In genomic region chr16:11284881-11285280, GRCm38 (mm10) we compare ENCODE assay signal across 31 mouse cellular contexts. TPM values are rescaled to one million over a fixed set of nuclear protein-coding genes. Genes with fewer than 3 reads are reported as not detected.
"Had no signal": no experiment of that assay in that cellular context is flagged by ENCODE, and none has a peak within 500 bp of the region (broad histone marks: within the 10 kb centered on the region; RNA-seq: fewer than 3 reads in every experiment).

No protein-coding gene starts in this region.

- H3K27ac ChIP-seq: gastrocnemius, adult 2 months; heart, adult 2 months; heart, embryonic 13.5 days; heart, embryonic 15.5 days; hindbrain, embryonic 12.5 days; hindbrain, embryonic 14.5 days; layer of hippocampus, adult 2 months; left cerebral cortex, adult 2 months; limb, embryonic 10.5 days; limb, embryonic 12.5 days; liver, embryonic 13.5 days; liver, embryonic 15.5 days had no signal

- H3K9ac ChIP-seq: heart, embryonic 13.5 days; heart, embryonic 15.5 days; hindbrain, embryonic 12.5 days; hindbrain, embryonic 14.5 days; limb, embryonic 12.5 days; liver, embryonic 13.5 days; liver, embryonic 15.5 days had no signal

- H3K27me3 ChIP-seq: heart, embryonic 13.5 days; heart, embryonic 15.5 days; hindbrain, embryonic 12.5 days; limb, embryonic 12.5 days; liver, embryonic 13.5 days; liver, embryonic 15.5 days had no signal

- DNase-seq: gastrocnemius, adult 2 months; gastrocnemius, postnatal 14 days; gastrocnemius, postnatal 36 days; heart, adult 11 months; heart, adult 2 months; heart, postnatal 14 days; heart, postnatal 36 days; kidney, adult 18-20 months; kidney, adult 8-10 months; kidney, postnatal 10 days; kidney, postnatal 25 days; kidney, postnatal 4 days; liver; liver, embryonic 13.5 days had no signal

- H3K4me2 ChIP-seq: heart, embryonic 11.5 days; heart, embryonic 13.5 days; heart, embryonic 15.5 days; hindbrain, embryonic 12.5 days; hindbrain, embryonic 14.5 days; limb, embryonic 12.5 days; liver, embryonic 11.5 days; liver, embryonic 13.5 days; liver, embryonic 15.5 days had no signal

- H3K36me3 ChIP-seq: heart, embryonic 13.5 days; heart, embryonic 15.5 days; hindbrain, embryonic 12.5 days; limb, embryonic 10.5 days; limb, embryonic 12.5 days; liver, embryonic 13.5 days; liver, embryonic 15.5 days had no signal

- H3K4me3 ChIP-seq: gastrocnemius, adult 2 months; heart, adult 2 months; heart, embryonic 13.5 days; heart, embryonic 15.5 days; hindbrain, embryonic 12.5 days; layer of hippocampus, adult 2 months; left cerebral cortex, adult 2 months; limb, embryonic 10.5 days; limb, embryonic 12.5 days; liver, embryonic 13.5 days; liver, embryonic 15.5 days had no signal

- H3K4me1 ChIP-seq: heart, embryonic 13.5 days; heart, embryonic 15.5 days; hindbrain, embryonic 12.5 days; limb, embryonic 10.5 days; limb, embryonic 12.5 days had no signal

- H3K9me3 ChIP-seq: heart, embryonic 15.5 days; limb, embryonic 10.5 days; liver, embryonic 13.5 days; liver, embryonic 15.5 days had no signal

- ATAC-seq: hindbrain, embryonic 16.5 days; intestine, embryonic 16.5 days had no signal

RNA-seq across cellular contexts. Expression of gene Tnfrsf17, which starts 28.7 kb away (rescaled TPM):
- polyA plus RNA-seq: heart, embryonic 11.5 days; heart, embryonic 13.5 days; heart, postnatal 0 days; hindbrain, embryonic 12.5 days; hindbrain, embryonic 14.5 days; intestine, embryonic 14.5 days; intestine, embryonic 16.5 days; kidney, embryonic 14.5 days; kidney, embryonic 16.5 days; limb, embryonic 10.5 days; limb, embryonic 12.5 days; liver, embryonic 11.5 days; liver, embryonic 13.5 days; liver, embryonic 15.5 days had no signal
